Mouse (Mus musculus): Measurements from ENCODE around the gene Pou5f1. TPM values are rescaled to one million over a fixed set of nuclear protein-coding genes. Genes with fewer than 3 reads are reported as not detected.
A peak's percentile ranks its signal among the peaks of the same experiment; 100 is the strongest.

Gene Pou5f1
- polyA plus RNA-seq, 1 experiment from 2014 or later, result not detected

- no peaks in the 10 kb centered on the region for H3K36me3 ChIP-seq
- DNase-seq (ENCODE audit: low spot score), result peak; percentile 70
- no peaks in the 10 kb centered on the region; the same call in 1 of the 2 replicates for H3K4me1 ChIP-seq
- no peak overlapping the region for H3K4me3 ChIP-seq
- no peaks in the 10 kb centered on the region for H3K27me3 ChIP-seq (ENCODE audit: low read depth, poor library complexity, severe bottlenecking)
- WGBS, result 34% methylated on average over 6 of the region's 6 CpGs
- no peak overlapping the region for H3K27ac ChIP-seq
- H3K9me3 ChIP-seq (replicated peaks), result no peaks in the 10 kb centered on the region
These were observed 38.9 kb downstream of the Pou5f1 start for GRCm38 (mm10) chr17:35544680-35545079.

GRCm38 (mm10) chr17:35547465-35547864, 41.6 kb downstream of the Pou5f1 start:
- no peaks in the 10 kb centered on the region for H3K36me3 ChIP-seq
- H3K9me3 ChIP-seq (replicated peaks), result no peaks in the 10 kb centered on the region
- 80% methylated on average over 2 of the region's 2 CpGs for whole genome bisulfite sequencing
- no peak for DNase-seq (ENCODE audit: low spot score)
- H3K27ac ChIP-seq, result no peak overlapping the region
- H3K4me1 ChIP-seq, result no peaks in the 10 kb centered on the region; the same call in 1 of the 2 replicates
- H3K4me3 ChIP-seq, result no peak overlapping the region
- no peaks in the 10 kb centered on the region for H3K27me3 ChIP-seq (ENCODE audit: low read depth, poor library complexity, severe bottlenecking)

- no peaks in the 10 kb centered on the region for H3K27me3 ChIP-seq (ENCODE audit: low read depth, poor library complexity, severe bottlenecking)
- 22% methylated on average over 5 of the region's 5 CpGs for WGBS
- no peaks in the 10 kb centered on the region; the same call in 1 of the 2 replicates for H3K4me1 ChIP-seq
- no peak for DNase-seq (ENCODE audit: low spot score)
- H3K4me3 ChIP-seq, result no peak overlapping the region
- no peaks in the 10 kb centered on the region for H3K36me3 ChIP-seq
- H3K9me3 ChIP-seq (replicated peaks), result no peaks in the 10 kb centered on the region
- no peak overlapping the region for H3K27ac ChIP-seq
These were observed 42.8 kb downstream of the Pou5f1 start for GRCm38 (mm10) chr17:35548636-35549035.

GRCm38 (mm10) chr17:35549437-35550142, 43.8 kb downstream of the Pou5f1 start:
- no peaks in the 10 kb centered on the region for H3K9me3 ChIP-seq (replicated peaks)
- no peak overlapping the region for H3K4me3 ChIP-seq
- no peak overlapping the region for H3K27ac ChIP-seq
- no peaks in the 10 kb centered on the region for H3K36me3 ChIP-seq
- DNase-seq (ENCODE audit: low spot score), result no peak
- WGBS, result 65% methylated on average over 15 of the region's 15 CpGs
- H3K4me1 ChIP-seq, result no peaks in the 10 kb centered on the region; the same call in 1 of the 2 replicates
- no peaks in the 10 kb centered on the region for H3K27me3 ChIP-seq (ENCODE audit: low read depth, poor library complexity, severe bottlenecking)

GRCm38 (mm10) chr17:35550143-35550494, 44.3 kb downstream of the Pou5f1 start:
- H3K27ac ChIP-seq, result no peak overlapping the region
- no peaks in the 10 kb centered on the region for H3K27me3 ChIP-seq (ENCODE audit: low read depth, poor library complexity, severe bottlenecking)
- H3K4me3 ChIP-seq, result no peak overlapping the region
- 98% methylated on average over 4 of the region's 4 CpGs for WGBS
- DNase-seq (ENCODE audit: low spot score), result no peak
- H3K36me3 ChIP-seq, result no peaks in the 10 kb centered on the region
- H3K9me3 ChIP-seq (replicated peaks), result no peaks in the 10 kb centered on the region
- H3K4me1 ChIP-seq, result no peaks in the 10 kb centered on the region; the same call in 1 of the 2 replicates

- 53% methylated on average over 8 of the region's 8 CpGs for WGBS
- H3K4me1 ChIP-seq, result no peaks in the 10 kb centered on the region; the same call in 1 of the 2 replicates
- no peaks in the 10 kb centered on the region for H3K9me3 ChIP-seq (replicated peaks)
- H3K36me3 ChIP-seq, result no peaks in the 10 kb centered on the region
- H3K4me3 ChIP-seq, result no peak overlapping the region
- DNase-seq (ENCODE audit: low spot score), result no peak
- no peak overlapping the region for H3K27ac ChIP-seq
- no peaks in the 10 kb centered on the region for H3K27me3 ChIP-seq (ENCODE audit: low read depth, poor library complexity, severe bottlenecking)
These were observed 45.1 kb downstream of the Pou5f1 start for GRCm38 (mm10) chr17:35550871-35551270.

- no peaks in the 10 kb centered on the region for H3K27me3 ChIP-seq (ENCODE audit: low read depth, poor library complexity, severe bottlenecking)
- no peak within 1 kb of the TSS for H3K27ac ChIP-seq
- H3K4me3 ChIP-seq, result no peak within 1 kb of the TSS
- no peaks in the 10 kb centered on the region for H3K9me3 ChIP-seq (replicated peaks)
- no peaks in the 10 kb centered on the region; the same call in 1 of the 2 replicates for H3K4me1 ChIP-seq
- no peak for DNase-seq (ENCODE audit: low spot score)
- no peaks in the 10 kb centered on the region for H3K36me3 ChIP-seq
- 79% methylated on average over 10 of the region's 10 CpGs for whole genome bisulfite sequencing
These were observed 46.1 kb downstream of the Pou5f1 start, which contains the start of gene Cdsn for GRCm38 (mm10) chr17:35551881-35552414. Gene Cdsn (plus strand): TSS chr17:35552128.

- no peak overlapping the region for H3K4me3 ChIP-seq
- no peak for DNase-seq (ENCODE audit: low spot score)
- no peaks in the 10 kb centered on the region for H3K36me3 ChIP-seq
- no peak overlapping the region for H3K27ac ChIP-seq
- H3K4me1 ChIP-seq, result no peaks in the 10 kb centered on the region
- no peaks in the 10 kb centered on the region for H3K27me3 ChIP-seq (ENCODE audit: low read depth, poor library complexity, severe bottlenecking)
- H3K9me3 ChIP-seq (replicated peaks), result no peaks in the 10 kb centered on the region
- WGBS, result 84% methylated on average over 5 of the region's 5 CpGs
These were observed 48.5 kb downstream of the Pou5f1 start for GRCm38 (mm10) chr17:35554321-35554720.

- Histone ChIP-seq H3K27me3 (ENCODE audit: low read depth, poor library complexity, severe bottlenecking) (no peaks in the 10 kb centered on the region), H3K9me3 (replicated peaks) (no peaks in the 10 kb centered on the region), H3K4me1 (no peaks in the 10 kb centered on the region), H3K4me3 (no peak overlapping the region), H3K27ac (no peak overlapping the region; the same call in 1 of the 2 replicates), H3K36me3 (no peaks in the 10 kb centered on the region)
- 93% methylated on average over 18 of the region's 18 CpGs for WGBS
- no peak for DNase-seq (ENCODE audit: low spot score)
These were observed 49.1 kb downstream of the Pou5f1 start for GRCm38 (mm10) chr17:35554761-35555397.

GRCm38 (mm10) chr17:35556186-35556765, 50.5 kb downstream of the Pou5f1 start:
- H3K9me3 ChIP-seq (replicated peaks), result no peaks in the 10 kb centered on the region
- DNase-seq (ENCODE audit: low spot score), result no peak
- 90% methylated on average over 13 of the region's 13 CpGs for WGBS
- H3K4me1 ChIP-seq, result no peaks in the 10 kb centered on the region
- no peaks in the 10 kb centered on the region for H3K36me3 ChIP-seq
- H3K27ac ChIP-seq, result no peak overlapping the region
- no peak overlapping the region for H3K4me3 ChIP-seq
- H3K27me3 ChIP-seq (ENCODE audit: low read depth, poor library complexity, severe bottlenecking), result no peaks in the 10 kb centered on the region

GRCm38 (mm10) chr17:35556812-35557211, 51.0 kb downstream of the Pou5f1 start:
- WGBS, result 36% methylated on average over 5 of the region's 5 CpGs

GRCm38 (mm10) chr17:35557351-35557750, 51.5 kb downstream of the Pou5f1 start:
- no peaks in the 10 kb centered on the region for H3K27me3 ChIP-seq (ENCODE audit: low read depth, poor library complexity, severe bottlenecking)
- DNase-seq (ENCODE audit: low spot score), result no peak
- H3K27ac ChIP-seq, result no peak overlapping the region
- no peaks in the 10 kb centered on the region for H3K4me1 ChIP-seq
- no peak overlapping the region for H3K4me3 ChIP-seq
- 88% methylated on average over 9 of the region's 9 CpGs for WGBS
- no peaks in the 10 kb centered on the region for H3K36me3 ChIP-seq
- no peaks in the 10 kb centered on the region for H3K9me3 ChIP-seq (replicated peaks)

More at GRCm38 (mm10) chr17:35556812-35557211, 51.0 kb downstream of the Pou5f1 start:
- no peaks in the 10 kb centered on the region for H3K27me3 ChIP-seq (ENCODE audit: low read depth, poor library complexity, severe bottlenecking)
- DNase-seq (ENCODE audit: low spot score), result peak; percentile 46
- H3K4me3 ChIP-seq, result no peak overlapping the region
- no peaks in the 10 kb centered on the region for H3K36me3 ChIP-seq
- H3K9me3 ChIP-seq (replicated peaks), result no peaks in the 10 kb centered on the region
- H3K4me1 ChIP-seq, result no peaks in the 10 kb centered on the region
- H3K27ac ChIP-seq, result no peak overlapping the region

GRCm38 (mm10) chr17:35558216-35558615, 52.4 kb downstream of the Pou5f1 start:
- H3K4me1 ChIP-seq, result no peaks in the 10 kb centered on the region
- no peaks in the 10 kb centered on the region for H3K27me3 ChIP-seq (ENCODE audit: low read depth, poor library complexity, severe bottlenecking)
- no peak overlapping the region for H3K27ac ChIP-seq
- no peaks in the 10 kb centered on the region for H3K9me3 ChIP-seq (replicated peaks)
- no peak overlapping the region for H3K4me3 ChIP-seq
- no peak for DNase-seq (ENCODE audit: low spot score)
- H3K36me3 ChIP-seq, result no peaks in the 10 kb centered on the region
- 59% methylated on average over 8 of the region's 8 CpGs for WGBS
